ENCODE assay signal across 17 mouse cellular contexts in the genomic region with DNA sequence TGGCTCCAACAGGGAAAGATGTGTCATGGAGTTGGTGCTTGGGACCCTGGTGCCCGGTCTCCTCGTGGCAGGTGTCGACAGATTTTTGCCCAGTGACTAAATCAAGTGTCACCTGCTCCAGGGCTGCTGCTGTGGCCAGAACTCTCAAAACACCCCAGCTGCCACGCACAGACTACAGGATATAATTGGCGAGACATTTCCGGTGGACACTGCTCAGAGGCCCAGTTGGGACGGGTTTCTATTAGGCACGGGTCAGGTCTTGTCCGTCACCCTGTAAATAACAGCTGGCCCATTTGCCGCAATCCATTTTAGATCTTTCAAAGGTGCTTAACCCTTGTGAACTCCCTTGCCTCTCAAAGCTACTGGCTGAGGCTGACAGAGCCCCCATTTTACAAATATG. TPM values are rescaled to one million over a fixed set of nuclear protein-coding genes. Genes with fewer than 3 reads are reported as not detected.
DNase-seq lines count a peak whose midpoint lies in the region; ATAC-seq and TF ChIP-seq lines count a peak whose summit lies in the region.
"Had no signal": no experiment of that assay in that cellular context is flagged by ENCODE, and none has a peak within 500 bp of the region (broad histone marks: within the 10 kb centered on the region; RNA-seq: fewer than 3 reads in every experiment).

No protein-coding gene starts in this region.

- peaks cover 20% of the 10 kb centered on the region for H3K4me1 ChIP-seq in heart, embryonic 11.5 days (ENCODE audit: control insufficient read depth, insufficient read depth, low read length)
- H3K4me1 ChIP-seq in lung, embryonic 14.5 days (ENCODE audit: insufficient read depth) = no peaks in the 10 kb centered on the region
- no peaks in the 10 kb centered on the region for H3K4me1 ChIP-seq in lung, adult 2 months (ENCODE audit: control insufficient read depth, insufficient read depth, low read length)
- H3K4me1 ChIP-seq: embryonic facial prominence, embryonic 15.5 days; limb, embryonic 15.5 days; liver, embryonic 15.5 days had no signal

- TF ChIP-seq CTCF in lung, embryonic 14.5 days (IDR thresholded peaks at IDR 0.05; ENCODE audit: low read depth) = no peak
- TF ChIP-seq CTCF in lung, adult 2 months (IDR thresholded peaks at IDR 0.05; ENCODE audit: insufficient read depth, low read length) = no peak

- intact Hi-C loops in heart, postnatal 10 days (cut with DNase I) = no loop called here

- ATAC-seq in heart, embryonic 11.5 days (replicated peaks; ENCODE audit: insufficient number of reproducible peaks, low FRiP score, low TSS enrichment) = no peak
- 0 out of 2 replicates have a peak, but pooled peaks have one; percentile 14 for ATAC-seq in lung, embryonic 14.5 days (ENCODE audit: insufficient read depth)
- no peak for ATAC-seq in CD4-positive, CD25-positive, alpha-beta regulatory T cell, adult 4 months
- ATAC-seq: forebrain, embryonic 16.5 days; hindbrain, embryonic 16.5 days; intestine, postnatal 0 days had no signal

- no peaks in the 10 kb centered on the region for H3K36me3 ChIP-seq in heart, embryonic 11.5 days (ENCODE audit: control insufficient read depth, insufficient read depth, low read length)
- H3K36me3 ChIP-seq in lung, embryonic 14.5 days (ENCODE audit: insufficient read depth) = no peaks in the 10 kb centered on the region
- H3K36me3 ChIP-seq: embryonic facial prominence, embryonic 15.5 days; limb, embryonic 15.5 days; liver, embryonic 15.5 days; midbrain, embryonic 10.5 days had no signal

- H3K4me3 ChIP-seq in heart, embryonic 11.5 days (ENCODE audit: low read depth, low read length) = no peak overlapping the region
- H3K4me3 ChIP-seq in lung, embryonic 14.5 days (ENCODE audit: low read depth, low read length) = no peak overlapping the region
- no peak overlapping the region for H3K4me3 ChIP-seq in lung, adult 2 months (replicated peaks; ENCODE audit: extremely low read depth, low read depth, low read length)
- H3K4me3 ChIP-seq: embryonic facial prominence, embryonic 15.5 days; limb, embryonic 15.5 days; liver, embryonic 15.5 days; midbrain, embryonic 10.5 days had no signal

- 52% methylated on average over 10 of the region's 10 CpGs for WGBS in heart, embryonic 11.5 days (ENCODE audit: insufficient replicate concordance)
- 41% methylated on average over 10 of the region's 10 CpGs for WGBS in lung, embryonic 14.5 days
- 48% methylated on average over 10 of the region's 10 CpGs for WGBS in lung, adult 2 months

- DNase-seq in heart, postnatal 10 days = no peak
- no peak for DNase-seq in lung, embryonic 14.5 days
- no peak for DNase-seq in lung, adult 2 months
- peak; percentile 64 for DNase-seq in forelimb bud, embryonic 11.5 days (ENCODE audit: low read depth, low spot score)
- DNase-seq in retina, embryonic 14.5 days (ENCODE audit: low spot score) = peak; percentile 53
- DNase-seq: cerebellum, adult 2 months; gastrocnemius, postnatal 36 days; right cerebral cortex, adult 18-20 months had no signal

- H3K27me3 ChIP-seq in heart, embryonic 11.5 days (ENCODE audit: control insufficient read depth, insufficient read depth, low read length) = no peaks in the 10 kb centered on the region
- no peaks in the 10 kb centered on the region for H3K27me3 ChIP-seq in lung, embryonic 14.5 days (ENCODE audit: insufficient read depth, low read length)
- H3K27me3 ChIP-seq: liver, embryonic 15.5 days had no signal

- no peaks in the 10 kb centered on the region for H3K9me3 ChIP-seq in heart, embryonic 11.5 days (replicated peaks; ENCODE audit: control insufficient read depth, low read length)
- no peaks in the 10 kb centered on the region for H3K9me3 ChIP-seq in lung, embryonic 14.5 days (ENCODE audit: low read depth, low read length)
- H3K9me3 ChIP-seq: embryonic facial prominence, embryonic 15.5 days; limb, embryonic 15.5 days; liver, embryonic 15.5 days; midbrain, embryonic 10.5 days had no signal

- peak overlapping the region; percentile 22; the same call in 1 of the 2 replicates for H3K27ac ChIP-seq in heart, embryonic 11.5 days (ENCODE audit: low read depth, low read length)
- H3K27ac ChIP-seq in lung, embryonic 14.5 days (ENCODE audit: low read depth) = 0 out of 2 replicates have a peak overlapping the region, but pooled peaks have one; percentile 24
- H3K27ac ChIP-seq: embryonic facial prominence, embryonic 15.5 days; limb, embryonic 15.5 days; liver, embryonic 15.5 days; midbrain, embryonic 10.5 days had no signal

- no peak overlapping the region for H3K4me2 ChIP-seq in heart, embryonic 11.5 days
- H3K4me2 ChIP-seq in lung, embryonic 14.5 days = no peak overlapping the region
- H3K4me2 ChIP-seq: embryonic facial prominence, embryonic 15.5 days; limb, embryonic 15.5 days; liver, embryonic 15.5 days had no signal

- H3K9ac ChIP-seq in heart, embryonic 11.5 days (ENCODE audit: low read depth, low read length) = no peak overlapping the region
- no peak overlapping the region for H3K9ac ChIP-seq in lung, embryonic 14.5 days
- H3K9ac ChIP-seq: embryonic facial prominence, embryonic 15.5 days; limb, embryonic 15.5 days; liver, embryonic 15.5 days had no signal

- TF ChIP-seq POLR2A in lung, adult 2 months (IDR thresholded peaks at IDR 0.05; ENCODE audit: borderline replicate concordance, extremely low read depth, low read depth, low read length) = no peak

RNA-seq across cellular contexts. Expression of a gene that starts 35.4 kb away (rescaled TPM):
- polyA plus RNA-seq in heart, embryonic 11.5 days (2014; fragmentation: Nextera tagmentation; extraction: Ambion mirVana) = 9.4 and 12.9 TPM in 2 replicates
- total RNA-seq in heart, postnatal 10 days (2021) = 1 to 10 TPM; 1.8 to 1.9 TPM
- polyA plus RNA-seq in lung, embryonic 14.5 days (2014; fragmentation: Nextera tagmentation; extraction: Ambion mirVana) = 25.7 and 26.8 TPM in 2 replicates
- polyA plus RNA-seq in lung, adult 2 months (2012; rRNA removed) = 24.7 and 25.3 TPM in 2 replicates
- polyA plus RNA-seq in CD4-positive, CD25-positive, alpha-beta regulatory T cell, adult 4 months (2017; shearing (Covaris generic)) = not detected

Comparison
In these comparisons a context has a peak if more than half of its experiments do, and no peak if none do; other contexts are left out.
1. DNase-seq: peak in forelimb bud, embryonic 11.5 days (single experiment) and retina, embryonic 14.5 days (single experiment); none in heart, postnatal 10 days (0 of 2), lung, embryonic 14.5 days (single experiment) and lung, adult 2 months (single experiment).
2. RNA of a gene that starts 35.4 kb away (polyA plus RNA-seq): 25.7 to 26.8 TPM in lung, embryonic 14.5 days, 24.7 to 25.3 TPM in lung, adult 2 months and 9.4 to 12.9 TPM in heart, embryonic 11.5 days; not detected in CD4-positive, CD25-positive, alpha-beta regulatory T cell, adult 4 months; every median in the first group is over 10 times any median in the second.